Mouse (Mus musculus) E14TG2a.4 (cell line): ENCODE results near the gene Aldh6a1.

Experiments used
- CTCF ChIP-seq: conservative IDR thresholded peaks from 2 replicates; pipeline ENCODE4 v1.5.1; 2014; ENCODE audit warnings: low read length
- NANOG ChIP-seq: IDR thresholded peaks from 2 replicates; pipeline ENCODE4 v1.6.1; 2014; ENCODE audit warnings: borderline replicate concordance, low read length, mixed read lengths
- POU5F1 ChIP-seq: IDR thresholded peaks from 2 replicates; pipeline ENCODE4 v1.6.1; 2014; ENCODE audit warnings: low read length, borderline replicate concordance

- TF ChIP-seq CTCF (no peak), POU5F1 (no peak), NANOG (no peak)
These were observed 46.0 kb upstream of the Aldh6a1 start for GRCm38 (mm10) chr12:84496795-84497194.
